Mouse (Mus musculus) liver, embryonic 16.5 days (tissue): Measurements from ENCODE around the gene Cdkal1. TPM values are rescaled to one million over a fixed set of nuclear protein-coding genes. Genes with fewer than 3 reads are reported as not detected.

Experiments used
- ATAC-seq: fragments of 200-750 bp; cut with Nextera tagmentation; 2 replicates; pipeline ENCODE4 v1.8.0; 2017; ENCODE audit warnings: low read depth, mild to moderate bottlenecking, moderate number of reproducible peaks, moderate library complexity
- H3K27ac ChIP-seq: fragments of 300-500 bp; sonication (generic); 2 replicates; pipeline ENCODE4 v1.5.1; 2014; ENCODE audit warnings: mild to moderate bottlenecking, low read length
- H3K27me3 ChIP-seq: fragments of 300-500 bp; sonication (generic); 2 replicates; pipeline ENCODE4 v1.6.1; 2014; ENCODE audit warnings: low read depth, low read length, mixed read lengths; ENCODE audit not compliant: control insufficient read depth, insufficient read depth
- H3K36me3 ChIP-seq: fragments of 300-500 bp; sonication (generic); 2 replicates; pipeline ENCODE4 v1.6.1; 2014; ENCODE audit warnings: mild to moderate bottlenecking; ENCODE audit not compliant: control insufficient read depth, insufficient read depth
- H3K4me1 ChIP-seq: fragments of 300-500 bp; sonication (generic); 2 replicates; pipeline ENCODE4 v1.6.1; 2014; ENCODE audit warnings: low read depth, low read length, mixed read lengths; ENCODE audit not compliant: control insufficient read depth
- H3K4me2 ChIP-seq: fragments of 300-500 bp; sonication (generic); 2 replicates; pipeline ENCODE4 v1.6.1; 2014; ENCODE audit warnings: low read depth, low read length, mixed read lengths
- H3K4me3 ChIP-seq: fragments of 300-500 bp; sonication (generic); 2 replicates; pipeline ENCODE4 v1.5.1; 2014; ENCODE audit warnings: low read depth, mild to moderate bottlenecking, low read length
- H3K9ac ChIP-seq: fragments of 300-500 bp; sonication (generic); 2 replicates; pipeline ENCODE4 v1.6.1; 2014; ENCODE audit warnings: low read depth, low read length
- H3K9me3 ChIP-seq: fragments of 300-500 bp; sonication (generic); replicated peaks from 2 replicates; pipeline ENCODE4 v1.6.1; 2016; ENCODE audit warnings: low read length; ENCODE audit not compliant: control insufficient read depth
- WGBS: fragments of 180-500 bp; shearing (Covaris S2); extraction: QIAGEN DNeasy Blood & Tissue Kit; methylation state at CpG from one replicate; pipeline ENCODE4 v1.1.7; 2014; ENCODE audit not compliant: insufficient replicate concordance; 5-methylcytosine and 5-hydroxymethylcytosine counted together
- polyA plus RNA-seq: library from polyadenylated mRNA; unstranded; fragments of >200 nt; fragmentation: Nextera tagmentation; extraction: Ambion mirVana; gene quantifications from 2 replicates; pipeline ENCODE4 v1.2.1, GENCODE M21; 2015

Gene Cdkal1
- polyA plus RNA-seq, 1 experiment from 2014 or later: 9.3 TPM

DNA sequence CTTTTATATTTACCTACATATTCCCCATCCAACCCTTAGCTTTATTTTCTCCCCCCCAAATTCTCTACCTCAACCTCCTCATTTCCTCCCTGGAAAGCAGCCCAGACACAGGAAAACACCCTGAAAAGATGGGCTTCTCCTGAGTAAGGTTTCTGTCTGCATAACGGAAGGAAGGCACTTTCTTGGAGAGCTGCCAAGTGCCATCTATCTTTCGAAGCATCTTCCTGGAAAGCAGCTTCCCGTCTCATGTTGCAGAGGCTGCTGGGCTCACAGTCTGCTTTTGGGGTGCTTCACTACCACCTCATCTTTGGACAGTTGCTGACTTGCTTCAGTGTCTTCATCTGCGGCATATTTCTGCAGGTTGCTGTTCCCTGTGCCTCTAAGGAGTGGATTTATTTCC, 622.8 kb downstream of the Cdkal1 start:
- 39% methylated on average over 4 of the region's 4 CpGs for WGBS
- H3K9ac ChIP-seq: no peak overlapping the region
- H3K4me2 ChIP-seq: no peak overlapping the region
- H3K36me3 ChIP-seq: no peaks in the 10 kb centered on the region
- no peaks in the 10 kb centered on the region for H3K9me3 ChIP-seq
- no peaks in the 10 kb centered on the region for H3K27me3 ChIP-seq
- no peaks in the 10 kb centered on the region for H3K4me1 ChIP-seq
- H3K27ac ChIP-seq: no peak overlapping the region
- no peak for ATAC-seq
- no peak overlapping the region for H3K4me3 ChIP-seq

DNA sequence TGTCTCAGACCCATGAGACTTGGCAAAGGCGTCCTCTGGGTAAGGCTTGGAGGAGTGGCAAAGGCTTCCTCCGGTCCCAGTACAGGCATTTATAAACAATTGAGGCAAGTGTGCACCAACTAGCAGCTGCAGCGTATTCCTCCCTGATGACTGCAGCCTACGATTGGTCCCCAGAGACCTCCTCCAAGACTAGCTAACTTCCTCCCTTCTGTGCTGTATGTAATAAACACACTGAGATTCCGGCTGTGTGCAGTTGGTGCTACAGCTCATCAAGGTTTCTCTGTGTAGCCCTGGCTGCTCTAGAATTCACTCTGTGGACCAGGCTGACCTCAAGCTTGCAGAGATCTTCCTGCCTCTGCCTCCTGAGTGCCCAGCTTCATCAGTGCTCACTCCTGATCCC, 630.7 kb downstream of the Cdkal1 start:
- Histone ChIP-seq H3K27me3 (no peaks in the 10 kb centered on the region), H3K36me3 (no peaks in the 10 kb centered on the region), H3K4me1 (no peaks in the 10 kb centered on the region), H3K27ac (no peak overlapping the region), H3K9ac (no peak overlapping the region), H3K4me2 (no peak overlapping the region), H3K4me3 (no peak overlapping the region), H3K9me3 (no peaks in the 10 kb centered on the region)
- WGBS: 50% methylated on average over 5 of the region's 5 CpGs
- ATAC-seq: no peak

DNA sequence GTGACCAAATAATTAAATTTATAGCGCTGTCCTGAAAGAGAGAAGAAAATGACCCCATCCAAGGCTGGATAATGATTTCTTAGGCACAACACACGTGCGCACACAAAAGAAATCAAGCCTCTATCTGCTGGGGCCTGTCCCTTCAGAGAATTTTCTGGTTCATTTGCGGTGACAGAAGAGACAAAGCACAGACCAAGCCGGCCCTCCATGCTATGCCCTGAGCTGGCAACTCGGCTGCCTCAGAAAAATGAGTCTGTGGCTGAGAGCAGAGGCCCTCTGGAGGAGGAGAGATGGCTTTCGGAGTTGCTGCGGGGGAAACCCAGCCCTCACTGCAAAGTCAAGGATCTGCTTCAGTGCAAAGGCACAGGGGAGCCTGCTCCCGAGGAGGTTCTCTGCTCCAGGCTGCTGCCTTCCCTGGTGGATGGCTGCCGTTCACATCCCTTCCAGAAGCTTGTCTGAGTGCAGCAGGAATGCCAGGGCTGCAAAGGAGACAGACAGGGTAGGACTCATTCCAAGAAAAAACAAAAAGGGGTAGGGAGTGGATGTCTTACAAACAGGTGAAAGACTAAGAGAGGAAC, 633.1 kb downstream of the Cdkal1 start:
- Histone ChIP-seq H3K4me2 (no peak overlapping the region), H3K27ac (no peak overlapping the region), H3K9ac (no peak overlapping the region), H3K36me3 (no peaks in the 10 kb centered on the region), H3K9me3 (no peaks in the 10 kb centered on the region), H3K4me3 (no peak overlapping the region), H3K4me1 (no peaks in the 10 kb centered on the region), H3K27me3 (no peaks in the 10 kb centered on the region)
- WGBS: 50% methylated on average over 10 of the region's 10 CpGs
- no peak for ATAC-seq

DNA sequence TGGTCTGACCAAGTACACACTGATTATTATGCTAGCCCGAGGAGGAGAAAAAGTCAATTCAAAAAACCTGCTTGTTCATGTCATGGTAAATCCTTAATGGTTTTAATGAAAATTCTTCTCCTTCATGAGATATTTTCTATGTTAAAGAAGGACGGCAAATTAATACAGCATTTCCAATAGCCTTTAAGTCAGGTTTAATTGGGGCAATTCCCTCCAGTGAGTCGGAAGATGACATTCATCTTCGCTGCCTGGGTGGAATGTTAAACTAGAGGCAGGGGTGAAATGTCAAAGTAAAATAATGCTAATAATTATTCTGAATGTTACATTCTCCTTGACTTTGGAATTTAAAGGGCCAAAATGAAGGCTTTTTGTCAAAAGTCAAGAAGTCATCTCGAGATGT, 633.8 kb downstream of the Cdkal1 start:
- Histone ChIP-seq H3K4me3 (no peak overlapping the region), H3K9me3 (no peaks in the 10 kb centered on the region), H3K4me1 (no peaks in the 10 kb centered on the region), H3K27ac (no peak overlapping the region), H3K4me2 (no peak overlapping the region), H3K27me3 (no peaks in the 10 kb centered on the region), H3K36me3 (no peaks in the 10 kb centered on the region), H3K9ac (no peak overlapping the region)
- no peak for ATAC-seq
- WGBS: 65% methylated on average over 5 of the region's 5 CpGs

DNA sequence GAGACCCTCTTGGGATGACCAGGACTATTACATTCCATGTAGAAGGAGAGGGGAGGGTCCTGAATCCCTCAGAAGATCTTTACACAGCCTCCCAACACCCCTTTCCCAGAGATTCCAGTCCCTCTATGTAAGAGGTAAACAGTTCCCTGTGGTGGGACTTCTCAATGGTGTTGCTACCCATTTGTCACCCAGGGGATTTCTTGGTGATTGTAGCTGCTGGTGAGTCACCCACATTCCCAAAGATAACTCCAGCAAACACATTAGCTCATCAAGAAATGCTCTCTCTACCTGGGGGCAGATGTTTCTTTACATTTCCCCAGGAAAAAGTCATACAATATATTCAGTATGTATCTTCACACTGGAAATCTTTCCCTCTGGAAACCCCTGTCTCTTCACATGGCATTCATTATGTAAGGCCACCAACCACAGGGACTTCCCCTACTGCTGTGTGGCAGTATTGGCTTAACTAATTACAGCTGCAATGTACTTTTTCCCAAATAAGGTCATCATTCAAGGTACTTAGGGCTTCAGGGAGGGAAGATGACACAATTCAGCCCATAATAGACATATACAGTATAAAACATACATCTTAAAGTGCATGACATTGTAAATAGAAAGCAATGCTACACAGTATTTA, 636.8 kb downstream of the Cdkal1 start:
- no peak for ATAC-seq
- Histone ChIP-seq H3K9ac (no peak overlapping the region), H3K27me3 (no peaks in the 10 kb centered on the region)

DNA sequence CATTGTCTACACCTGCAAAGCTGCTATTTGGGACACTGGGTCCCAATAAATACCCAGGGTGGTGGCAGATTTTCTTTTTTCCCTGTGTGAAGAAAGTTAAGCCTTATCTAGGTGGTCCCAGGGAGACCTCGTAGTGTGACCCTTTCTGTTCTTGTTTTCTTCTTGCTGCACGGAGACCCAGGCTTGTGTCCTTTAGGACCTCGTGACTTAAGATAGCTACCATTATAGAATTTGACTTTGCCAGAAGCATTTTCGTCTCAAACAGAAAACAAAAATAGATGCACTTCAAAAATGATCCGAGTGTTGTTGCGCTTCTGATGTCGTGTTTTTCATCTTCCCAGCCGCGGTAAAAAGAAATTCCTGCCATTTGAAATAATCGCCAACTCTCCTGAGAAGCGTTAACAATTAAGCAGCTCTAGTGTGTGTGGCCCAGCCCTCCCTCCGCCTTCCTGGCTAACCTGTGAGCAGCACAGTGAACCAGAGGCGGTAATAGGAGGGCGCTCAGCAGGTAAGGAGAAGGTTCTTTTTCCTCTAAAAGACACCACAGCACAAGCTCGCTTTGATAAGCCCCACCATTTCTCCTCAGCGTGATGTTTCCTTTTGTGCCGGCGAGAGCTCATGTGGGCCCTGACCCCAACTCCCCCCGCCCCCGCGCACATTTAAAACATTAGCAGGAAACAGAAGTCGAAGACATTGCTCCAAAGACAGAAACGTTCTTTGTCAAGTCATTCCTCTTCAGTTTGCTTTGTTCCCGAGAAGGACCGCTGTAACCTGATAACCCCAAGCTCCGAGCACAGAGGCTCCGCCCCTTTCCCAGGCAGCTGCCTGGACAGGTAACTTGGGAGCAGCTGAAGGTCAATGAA, 645.1 kb downstream of the Cdkal1 start:
- Histone ChIP-seq H3K27ac (no peak overlapping the region), H3K4me3 (peak overlapping the region; percentile 12; the same call in 1 of the 2 replicates), H3K4me2 (peak overlapping the region; percentile 41), H3K9ac (no peak overlapping the region), H3K4me1 (no peaks in the 10 kb centered on the region), H3K36me3 (no peaks in the 10 kb centered on the region), H3K27me3 (no peaks in the 10 kb centered on the region), H3K9me3 (no peaks in the 10 kb centered on the region)
- ATAC-seq: no peak
- 5% methylated on average over 27 of the region's 27 CpGs for WGBS

More for the DNA sequence above, 636.8 kb downstream of the Cdkal1 start:
- H3K4me2 ChIP-seq: no peak overlapping the region
- no peaks in the 10 kb centered on the region for H3K9me3 ChIP-seq
- no peak overlapping the region for H3K27ac ChIP-seq
- H3K36me3 ChIP-seq: no peaks in the 10 kb centered on the region
- H3K4me1 ChIP-seq: no peaks in the 10 kb centered on the region
- H3K4me3 ChIP-seq: no peak overlapping the region

DNA sequence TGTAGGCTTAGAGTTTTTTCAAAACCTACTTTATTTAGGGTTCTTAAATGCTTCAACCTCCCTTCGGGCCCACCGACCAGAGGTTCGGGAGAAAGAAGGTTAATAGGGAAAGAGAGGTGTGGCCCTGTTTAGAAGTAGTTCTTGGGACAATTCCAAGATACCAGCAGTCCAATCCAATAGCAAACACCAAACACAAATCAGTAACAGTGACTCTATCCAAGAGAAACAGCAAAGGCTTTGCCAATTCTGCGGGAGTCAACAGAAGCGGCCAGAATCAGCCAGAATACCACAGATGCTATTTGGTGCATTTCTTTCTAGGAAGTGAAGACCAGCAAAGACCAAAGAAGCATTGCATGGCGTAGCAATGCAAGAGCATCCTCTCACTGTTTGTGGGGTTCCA, 646.7 kb downstream of the Cdkal1 start:
- 79% methylated on average over 6 of the region's 6 CpGs for WGBS
- H3K27ac ChIP-seq: no peak overlapping the region
- H3K9me3 ChIP-seq: no peaks in the 10 kb centered on the region
- no peak for ATAC-seq
- H3K4me2 ChIP-seq: no peak overlapping the region
- H3K4me1 ChIP-seq: no peaks in the 10 kb centered on the region
- H3K27me3 ChIP-seq: no peaks in the 10 kb centered on the region
- H3K36me3 ChIP-seq: no peaks in the 10 kb centered on the region
- H3K4me3 ChIP-seq: no peak overlapping the region
- H3K9ac ChIP-seq: no peak overlapping the region

DNA sequence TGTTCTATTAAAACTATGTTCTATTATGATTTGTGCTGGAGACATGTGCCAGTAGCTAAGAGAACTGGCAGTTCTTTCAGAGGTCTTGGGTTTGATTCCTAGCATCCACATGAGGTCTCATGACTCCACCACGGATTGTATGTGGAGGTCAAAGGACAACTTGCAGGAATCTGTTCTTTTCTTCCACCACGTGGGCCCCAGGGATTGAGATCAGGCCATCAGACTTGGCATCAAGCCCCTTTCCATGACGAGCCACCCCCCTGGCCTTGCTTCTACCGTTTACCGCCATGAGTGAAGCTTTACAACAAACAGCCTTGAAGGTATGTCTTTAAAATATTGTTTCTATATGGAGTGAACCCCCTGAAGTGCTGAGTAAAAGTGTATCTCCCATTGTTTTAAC, 651.6 kb downstream of the Cdkal1 start:
- no peaks in the 10 kb centered on the region for H3K27me3 ChIP-seq
- H3K4me2 ChIP-seq: no peak overlapping the region
- no peaks in the 10 kb centered on the region for H3K4me1 ChIP-seq
- H3K9me3 ChIP-seq: no peaks in the 10 kb centered on the region
- H3K36me3 ChIP-seq: no peaks in the 10 kb centered on the region
- no peak overlapping the region for H3K27ac ChIP-seq
- H3K4me3 ChIP-seq: no peak overlapping the region
- WGBS: 64% methylated on average over 5 of the region's 5 CpGs
- no peak for ATAC-seq
- H3K9ac ChIP-seq: no peak overlapping the region

DNA sequence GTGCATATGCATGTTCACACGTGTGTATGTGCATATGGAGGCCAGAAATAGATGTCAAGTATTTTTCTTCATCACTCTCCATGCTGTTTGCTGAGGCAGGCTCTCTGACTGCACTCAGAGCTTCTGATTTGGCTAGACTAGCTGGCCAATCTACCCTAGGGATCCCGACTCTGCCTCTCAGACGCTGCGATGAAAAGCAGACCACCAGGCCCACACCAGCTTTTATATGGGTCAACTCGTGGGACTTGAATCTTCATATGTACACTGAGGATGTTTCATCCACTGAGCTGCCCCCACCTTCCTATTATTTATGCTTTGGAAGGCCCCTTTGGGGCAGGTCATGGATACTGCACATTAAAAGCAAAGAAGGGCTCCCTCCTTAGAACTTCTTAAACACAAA, 652.0 kb downstream of the Cdkal1 start:
- Histone ChIP-seq H3K27me3 (no peaks in the 10 kb centered on the region), H3K9me3 (no peaks in the 10 kb centered on the region), H3K27ac (no peak overlapping the region), H3K9ac (no peak overlapping the region), H3K4me3 (no peak overlapping the region), H3K36me3 (no peaks in the 10 kb centered on the region), H3K4me2 (no peak overlapping the region), H3K4me1 (no peaks in the 10 kb centered on the region)
- WGBS: 69% methylated on average over 5 of the region's 5 CpGs
- ATAC-seq: no peak
